Mouse (Mus musculus): ENCODE data around the gene Plekhm2.
A peak's percentile ranks its signal among the peaks of the same experiment; 100 is the strongest.

- TF ChIP-seq POLR2A (IDR thresholded peaks at IDR 0.05; ENCODE audit: borderline replicate concordance, insufficient read depth, low read length) (peak; percentile 57), CTCF (IDR thresholded peaks at IDR 0.05; ENCODE audit: borderline replicate concordance, insufficient read depth, low read depth, low read length) (no peak)
These were observed 521 bp downstream of the Plekhm2 start for GRCm38 (mm10) chr4:141664011-141664745.
